Mouse (Mus musculus) forebrain, embryonic 15.5 days (tissue): ENCODE measurements at regions not wholly inside any gene's neighbourhood (a gene's known extent, or its start where the extent isn't known, plus 50 kb on each side); places are given as distances from the start of the nearest gene placed in this dataset.

ENCODE experiments used
- ATAC-seq: fragments of 200-750 bp; cut with Nextera tagmentation; replicated peaks from 2 replicates; pipeline ENCODE4 v1.8.0; 2017; ENCODE audit warnings: mild to moderate bottlenecking, moderate TSS enrichment, moderate library complexity
- H3K27ac ChIP-seq: fragments of 300-500 bp; sonication (generic); replicated peaks from 2 replicates; pipeline ENCODE4 v1.5.1; 2015; ENCODE audit warnings: mild to moderate bottlenecking, inconsistent platforms
- H3K27me3 ChIP-seq: fragments of 300-500 bp; sonication (generic); 2 replicates; pipeline ENCODE4 v1.6.1; 2015; ENCODE audit warnings: inconsistent platforms
- H3K36me3 ChIP-seq: fragments of 300-500 bp; sonication (generic); 2 replicates; pipeline ENCODE4 v1.6.1; 2015; ENCODE audit warnings: mild to moderate bottlenecking, inconsistent platforms
- H3K4me1 ChIP-seq: fragments of 300-500 bp; sonication (generic); 2 replicates; pipeline ENCODE4 v1.6.1; 2015; ENCODE audit warnings: inconsistent platforms
- H3K4me2 ChIP-seq: fragments of 300-500 bp; sonication (generic); replicated peaks from 2 replicates; pipeline ENCODE4 v1.6.1; 2015; ENCODE audit warnings: mild to moderate bottlenecking, inconsistent platforms
- H3K4me3 ChIP-seq: fragments of 300-500 bp; sonication (generic); 2 replicates; pipeline ENCODE4 v1.5.1; 2015; ENCODE audit warnings: mild to moderate bottlenecking, inconsistent platforms
- H3K9ac ChIP-seq: fragments of 300-500 bp; sonication (generic); replicated peaks from 2 replicates; pipeline ENCODE4 v1.6.1; 2015; ENCODE audit warnings: mild to moderate bottlenecking, inconsistent platforms
- H3K9me3 ChIP-seq: fragments of 300-500 bp; sonication (generic); 2 replicates; pipeline ENCODE4 v1.6.1; 2016; ENCODE audit warnings: inconsistent platforms
- WGBS: fragments of 180-500 bp; shearing (Covaris S2); methylation state at CpG from one replicate; pipeline ENCODE4 v1.1.7; 2015; ENCODE audit warnings: mixed read lengths; 5-methylcytosine and 5-hydroxymethylcytosine counted together

DNA sequence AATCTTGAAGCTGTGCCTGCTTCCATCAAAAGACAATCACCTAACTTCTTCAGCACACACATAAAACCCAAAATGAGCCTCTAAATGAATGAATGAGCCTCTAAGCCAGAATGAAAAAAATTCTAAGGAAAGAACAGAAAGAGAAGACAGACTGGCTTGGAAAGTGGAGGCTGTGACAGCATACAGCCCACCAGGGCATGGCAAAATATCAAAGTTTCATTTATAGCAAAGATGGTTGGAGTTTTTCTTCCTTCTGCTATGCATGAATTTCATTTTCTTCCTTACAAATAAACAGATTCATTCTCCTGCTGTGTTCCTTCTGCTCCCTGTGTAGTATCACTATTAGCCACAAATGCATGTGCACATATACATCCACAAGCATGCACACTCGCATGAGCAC lies 247.7 kb upstream of the Spred2 start:
- Histone ChIP-seq H3K4me2 (no peak overlapping the region), H3K9ac (no peak overlapping the region), H3K9me3 (no peaks in the 10 kb centered on the region), H3K27me3 (no peaks in the 10 kb centered on the region), H3K36me3 (no peaks in the 10 kb centered on the region), H3K4me3 (no peak overlapping the region), H3K4me1 (peaks cover 23% of the 10 kb centered on the region), H3K27ac (no peak overlapping the region)
- WGBS, result 88% methylated on average over 1 of the region's 1 CpGs
- 0 out of 2 replicates have a peak, but pooled peaks have one; percentile 42 for ATAC-seq

GRCm38 (mm10) chr11:19679041-19679440 lies 245.1 kb upstream of the Spred2 start:
- H3K27me3 ChIP-seq, result no peaks in the 10 kb centered on the region
- H3K36me3 ChIP-seq, result no peaks in the 10 kb centered on the region
- H3K9ac ChIP-seq, result no peak overlapping the region
- 21% methylated on average over 2 of the region's 2 CpGs for WGBS
- H3K4me2 ChIP-seq, result no peak overlapping the region
- peaks cover 23% of the 10 kb centered on the region for H3K4me1 ChIP-seq
- no peaks in the 10 kb centered on the region for H3K9me3 ChIP-seq
- no peak overlapping the region for H3K4me3 ChIP-seq
- H3K27ac ChIP-seq, result no peak overlapping the region
- 0 out of 2 replicates have a peak, but pooled peaks have one; percentile 49 for ATAC-seq

DNA sequence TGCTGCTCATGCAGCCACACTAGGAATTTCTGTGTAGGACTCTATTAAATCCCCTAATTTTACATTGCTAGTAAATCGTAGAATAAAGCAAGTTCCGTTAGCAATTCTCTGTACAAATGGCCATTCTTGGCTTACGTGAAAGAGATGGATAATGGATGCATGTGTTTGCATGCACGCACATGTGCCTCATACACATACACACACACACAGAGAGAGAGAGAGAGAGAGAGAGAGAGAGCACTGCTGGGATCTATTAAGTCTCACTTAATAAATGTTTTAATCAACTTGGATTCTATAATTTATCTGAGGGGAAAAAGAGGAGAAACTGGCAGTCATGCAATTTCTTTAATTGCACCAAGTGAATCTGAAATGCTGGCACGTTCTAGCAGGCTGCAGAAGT lies 244.5 kb upstream of the Spred2 start:
- 30% methylated on average over 5 of the region's 5 CpGs for WGBS
- H3K4me2 ChIP-seq, result no peak overlapping the region
- H3K36me3 ChIP-seq, result no peaks in the 10 kb centered on the region
- no peaks in the 10 kb centered on the region for H3K9me3 ChIP-seq
- H3K4me3 ChIP-seq, result no peak overlapping the region
- H3K27me3 ChIP-seq, result no peaks in the 10 kb centered on the region
- ATAC-seq, result no peak
- no peak overlapping the region for H3K9ac ChIP-seq
- 0 out of 2 replicates have a peak overlapping the region, but pooled peaks have one; percentile 37 for H3K27ac ChIP-seq
- peaks cover 23% of the 10 kb centered on the region for H3K4me1 ChIP-seq

GRCm38 (mm10) chr11:19701198-19701597 lies 223.0 kb upstream of the Spred2 start:
- no peaks in the 10 kb centered on the region for H3K36me3 ChIP-seq
- no peaks in the 10 kb centered on the region for H3K9me3 ChIP-seq
- H3K4me3 ChIP-seq, result no peak overlapping the region
- no peaks in the 10 kb centered on the region for H3K27me3 ChIP-seq
- 68% methylated on average over 3 of the region's 3 CpGs for WGBS
- H3K27ac ChIP-seq, result no peak overlapping the region
- H3K9ac ChIP-seq, result no peak overlapping the region
- no peak overlapping the region for H3K4me2 ChIP-seq
- peaks cover 5% of the 10 kb centered on the region; the same call in 1 of the 2 replicates for H3K4me1 ChIP-seq
- ATAC-seq, result peak; percentile 51; the same call in 1 of the 2 replicates

GRCm38 (mm10) chr11:19708821-19709220 lies 215.4 kb upstream of the Spred2 start:
- no peak for ATAC-seq
- Histone ChIP-seq H3K27me3 (no peaks in the 10 kb centered on the region), H3K9me3 (no peaks in the 10 kb centered on the region), H3K4me1 (0 out of 2 replicates have a peak, but pooled peaks cover 8% of the 10 kb centered on the region), H3K27ac (no peak overlapping the region), H3K4me3 (no peak overlapping the region), H3K4me2 (no peak overlapping the region), H3K9ac (no peak overlapping the region), H3K36me3 (no peaks in the 10 kb centered on the region)
- WGBS, result 90% methylated on average over 6 of the region's 6 CpGs

DNA sequence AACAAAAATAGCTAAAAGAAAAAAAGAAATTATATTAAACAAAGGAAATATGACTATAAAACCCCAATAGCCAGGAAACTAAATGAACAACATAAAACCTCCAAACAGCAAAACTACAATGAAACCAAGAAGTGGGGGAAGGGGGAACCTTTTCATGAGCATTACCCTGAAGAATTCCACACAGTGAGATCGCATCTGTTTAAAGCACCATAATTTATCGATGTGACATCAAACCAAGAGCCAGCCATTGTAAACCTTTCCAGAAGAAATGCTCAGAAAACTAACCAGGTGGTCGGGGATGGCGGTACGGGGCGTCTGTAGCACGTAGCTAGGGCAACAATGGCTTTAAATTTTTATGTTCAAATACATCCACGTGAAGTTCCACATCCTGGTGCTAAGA lies 214.8 kb upstream of the Spred2 start:
- Histone ChIP-seq H3K9ac (no peak overlapping the region), H3K36me3 (no peaks in the 10 kb centered on the region), H3K4me2 (no peak overlapping the region), H3K4me3 (no peak overlapping the region), H3K27me3 (no peaks in the 10 kb centered on the region), H3K9me3 (no peaks in the 10 kb centered on the region), H3K27ac (no peak overlapping the region), H3K4me1 (0 out of 2 replicates have a peak, but pooled peaks cover 8% of the 10 kb centered on the region)
- 92% methylated on average over 8 of the region's 8 CpGs for WGBS
- no peak for ATAC-seq

DNA sequence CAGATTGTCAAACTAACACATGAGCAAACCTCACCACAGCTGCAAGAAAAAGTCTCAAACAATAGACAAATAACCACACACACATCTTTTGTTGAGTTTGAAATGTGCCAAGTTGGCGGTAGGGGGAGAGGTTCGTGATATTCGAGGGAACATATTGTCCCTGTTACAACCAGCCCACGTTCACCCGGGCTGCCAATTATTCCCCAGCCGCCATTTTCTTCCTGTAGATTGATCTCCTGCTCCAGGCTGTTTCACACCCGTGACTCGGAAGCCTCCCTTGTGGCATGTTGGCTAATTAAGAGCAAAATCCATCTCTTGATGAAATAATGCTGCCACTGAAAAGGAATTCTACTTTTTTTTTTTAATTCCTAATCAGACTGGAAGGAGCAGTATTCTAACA lies 211.1 kb upstream of the Spred2 start:
- no peaks in the 10 kb centered on the region for H3K36me3 ChIP-seq
- no peaks in the 10 kb centered on the region for H3K27me3 ChIP-seq
- WGBS, result 24% methylated on average over 8 of the region's 8 CpGs
- H3K9ac ChIP-seq, result no peak overlapping the region; the same call in 1 of the 2 replicates
- peak overlapping the region; percentile 29 for H3K4me3 ChIP-seq
- peak; percentile 57; the same call in 1 of the 2 replicates for ATAC-seq
- H3K27ac ChIP-seq, result no peak overlapping the region
- H3K4me2 ChIP-seq, result peak overlapping the region; percentile 44
- H3K9me3 ChIP-seq, result no peaks in the 10 kb centered on the region
- 0 out of 2 replicates have a peak, but pooled peaks cover 8% of the 10 kb centered on the region for H3K4me1 ChIP-seq

- no peaks in the 10 kb centered on the region for H3K9me3 ChIP-seq
- no peaks in the 10 kb centered on the region for H3K36me3 ChIP-seq
- ATAC-seq, result peak; percentile 68; the same call in 1 of the 2 replicates
- H3K27ac ChIP-seq, result no peak overlapping the region
- no peaks in the 10 kb centered on the region for H3K27me3 ChIP-seq
- H3K4me3 ChIP-seq, result peak overlapping the region; percentile 29
- 0 out of 2 replicates have a peak, but pooled peaks cover 8% of the 10 kb centered on the region for H3K4me1 ChIP-seq
- 54% methylated on average over 20 of the region's 20 CpGs for WGBS
- peak overlapping the region; percentile 11; the same call in 1 of the 2 replicates for H3K9ac ChIP-seq
- H3K4me2 ChIP-seq, result peak overlapping the region; percentile 44
These were observed 210.6 kb upstream of the Spred2 start for GRCm38 (mm10) chr11:19713597-19713996.

- H3K4me1 ChIP-seq, result 0 out of 2 replicates have a peak, but pooled peaks cover 8% of the 10 kb centered on the region
- no peak overlapping the region for H3K4me3 ChIP-seq
- H3K4me2 ChIP-seq, result peak overlapping the region; percentile 44
- H3K9me3 ChIP-seq, result no peaks in the 10 kb centered on the region
- no peak overlapping the region for H3K27ac ChIP-seq
- H3K27me3 ChIP-seq, result no peaks in the 10 kb centered on the region
- WGBS, result 32% methylated on average over 5 of the region's 5 CpGs
- no peak for ATAC-seq
- H3K36me3 ChIP-seq, result no peaks in the 10 kb centered on the region
- no peak overlapping the region for H3K9ac ChIP-seq
These were observed 210.0 kb upstream of the Spred2 start for GRCm38 (mm10) chr11:19714211-19714610.

- no peaks in the 10 kb centered on the region for H3K9me3 ChIP-seq
- ATAC-seq, result no peak
- 55% methylated on average over 8 of the region's 8 CpGs for WGBS
These were observed 209.1 kb upstream of the Spred2 start for GRCm38 (mm10) chr11:19714888-19715595.

GRCm38 (mm10) chr11:19718165-19718564 lies 206.0 kb upstream of the Spred2 start:
- H3K36me3 ChIP-seq, result no peaks in the 10 kb centered on the region
- no peak overlapping the region for H3K4me2 ChIP-seq
- H3K4me1 ChIP-seq, result 0 out of 2 replicates have a peak, but pooled peaks cover 5% of the 10 kb centered on the region
- H3K9ac ChIP-seq, result no peak overlapping the region
- no peak for ATAC-seq
- H3K4me3 ChIP-seq, result no peak overlapping the region
- H3K9me3 ChIP-seq, result no peaks in the 10 kb centered on the region
- no peak overlapping the region for H3K27ac ChIP-seq
- no peaks in the 10 kb centered on the region for H3K27me3 ChIP-seq
- 95% methylated on average over 9 of the region's 9 CpGs for WGBS

More at GRCm38 (mm10) chr11:19714888-19715595, 209.1 kb upstream of the Spred2 start:
- Histone ChIP-seq H3K9ac (no peak overlapping the region), H3K4me3 (no peak overlapping the region), H3K4me2 (no peak overlapping the region), H3K27me3 (no peaks in the 10 kb centered on the region), H3K4me1 (0 out of 2 replicates have a peak, but pooled peaks cover 8% of the 10 kb centered on the region), H3K36me3 (no peaks in the 10 kb centered on the region), H3K27ac (no peak overlapping the region)

DNA sequence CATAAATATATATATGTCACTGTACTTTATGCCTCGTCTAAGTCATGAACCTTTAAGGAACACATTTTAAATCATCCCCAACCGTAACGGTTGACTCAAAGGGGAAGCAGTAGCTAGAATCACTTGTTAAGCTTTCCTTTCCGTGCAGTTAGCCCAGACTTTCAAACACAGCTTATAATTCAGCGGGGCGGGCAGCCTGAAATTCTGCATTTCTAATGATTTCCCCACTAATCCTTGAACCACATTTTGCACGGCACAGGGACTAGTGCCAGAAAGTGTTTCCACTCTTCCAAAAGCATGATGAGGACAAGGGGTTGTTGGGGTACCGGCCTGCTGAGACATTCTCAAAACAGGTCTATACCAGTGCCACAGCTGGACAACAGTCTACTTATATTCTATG lies 195.1 kb upstream of the Spred2 start:
- no peak overlapping the region for H3K27ac ChIP-seq
- no peaks in the 10 kb centered on the region for H3K4me1 ChIP-seq
- H3K27me3 ChIP-seq, result no peaks in the 10 kb centered on the region
- H3K4me2 ChIP-seq, result no peak overlapping the region
- H3K36me3 ChIP-seq, result no peaks in the 10 kb centered on the region
- H3K9me3 ChIP-seq, result no peaks in the 10 kb centered on the region
- WGBS, result 89% methylated on average over 8 of the region's 8 CpGs
- no peak for ATAC-seq
- no peak overlapping the region for H3K4me3 ChIP-seq
- H3K9ac ChIP-seq, result no peak overlapping the region
